Mouse (Mus musculus): ENCODE measurements at regions not wholly inside any gene's neighbourhood (a gene's known extent, or its start where the extent isn't known, plus 50 kb on each side); places are given as distances from the start of the nearest gene placed in this dataset.

GRCm38 (mm10) chr14:68973636-68974101 lies 320.4 kb downstream of the Synb start:
- no peak for DNase-seq (ENCODE audit: low spot score in 2 of 2)

DNA sequence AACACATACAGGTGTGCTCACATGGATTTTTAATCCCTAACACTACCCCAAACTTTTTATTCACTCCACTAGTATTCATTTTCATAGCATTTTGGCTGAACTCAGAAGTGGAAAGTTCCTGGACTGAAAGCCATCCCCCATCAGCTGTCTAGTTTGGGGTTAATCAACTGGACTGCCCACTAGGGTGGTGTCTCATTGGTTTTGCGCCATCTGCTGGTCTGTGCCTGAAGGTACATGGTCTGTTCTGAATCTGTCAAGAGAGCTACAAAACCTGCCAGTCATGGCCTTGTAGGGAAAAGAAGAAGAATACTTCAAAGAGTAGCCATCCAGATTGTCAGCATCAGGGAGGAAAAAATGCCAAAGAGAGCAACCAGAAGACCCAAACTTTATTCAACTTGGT lies 327.3 kb downstream of the Synb start:
- DNase-seq (ENCODE audit: low spot score in 2 of 2), result peak; percentile 44 to 75

DNA sequence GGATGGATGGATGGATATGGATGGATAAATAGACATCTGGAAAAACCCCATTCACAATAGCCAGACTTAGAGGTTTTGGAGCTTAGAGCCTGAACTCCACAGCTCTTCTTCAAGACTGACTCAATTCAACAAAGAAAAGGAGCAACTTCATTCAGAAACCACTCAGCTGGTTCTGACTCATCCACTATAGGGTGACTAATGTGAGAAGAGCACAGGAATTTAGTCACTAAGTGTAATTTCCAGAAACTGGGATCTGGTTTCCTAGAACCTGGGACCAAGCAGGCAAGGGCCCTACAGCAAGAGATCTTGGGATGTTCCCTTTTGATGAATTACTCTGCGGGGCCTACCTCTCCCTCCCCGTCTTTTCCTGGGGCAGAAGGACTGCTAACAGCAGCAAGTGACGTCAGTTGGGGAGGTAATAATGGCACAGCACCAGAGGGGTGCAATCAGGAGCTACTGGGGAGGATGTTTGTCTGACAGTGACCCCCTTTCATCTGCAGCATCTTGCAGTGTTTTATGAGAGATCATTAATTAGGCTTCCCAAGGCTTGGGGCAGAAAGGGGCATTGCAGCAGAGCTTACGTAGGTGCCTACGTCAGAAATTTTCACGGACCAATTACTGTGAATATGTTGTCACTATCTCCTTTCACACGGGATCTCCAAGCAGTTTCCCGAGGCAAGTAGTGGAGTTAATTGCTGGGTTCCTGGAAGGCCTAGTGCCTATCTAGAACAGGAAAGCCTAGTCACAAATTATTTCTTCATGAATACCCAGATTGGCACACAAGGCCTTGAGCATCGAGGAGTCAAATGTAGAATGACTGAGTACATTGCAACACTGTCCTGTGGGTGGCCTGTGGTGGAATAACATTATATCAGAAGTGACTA lies 339.3 kb downstream of the Synb start:
- no peak for DNase-seq (ENCODE audit: low spot score in 2 of 2)

- no peak for DNase-seq (ENCODE audit: low spot score in 2 of 2)
Measured at GRCm38 (mm10) chr14:68945906-68946305, 348.2 kb downstream of the Synb start.

- DNase-seq (ENCODE audit: low spot score in 2 of 2), result no peak
Measured at GRCm38 (mm10) chr14:68945434-68945833, 348.7 kb downstream of the Synb start.

DNA sequence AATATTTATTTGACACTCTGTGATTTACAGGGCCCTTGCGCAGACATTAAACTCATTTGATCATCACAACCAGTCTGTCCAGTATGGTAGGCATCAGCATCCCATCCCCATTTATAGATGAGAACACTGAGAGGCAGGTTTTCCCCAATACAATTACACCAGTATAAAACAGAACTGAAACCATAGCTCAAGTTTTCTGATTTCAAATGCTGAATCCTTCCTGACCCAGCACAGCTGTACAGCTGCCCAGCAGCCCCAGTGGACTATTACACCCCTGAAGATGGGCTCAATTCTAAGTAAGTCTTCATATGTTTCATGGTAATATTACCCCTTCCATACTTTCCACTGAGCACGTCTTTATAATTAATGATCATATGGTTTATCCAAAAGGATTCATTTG lies 352.3 kb downstream of the Synb start:
- no peak for DNase-seq (ENCODE audit: low spot score in 2 of 2)

DNA sequence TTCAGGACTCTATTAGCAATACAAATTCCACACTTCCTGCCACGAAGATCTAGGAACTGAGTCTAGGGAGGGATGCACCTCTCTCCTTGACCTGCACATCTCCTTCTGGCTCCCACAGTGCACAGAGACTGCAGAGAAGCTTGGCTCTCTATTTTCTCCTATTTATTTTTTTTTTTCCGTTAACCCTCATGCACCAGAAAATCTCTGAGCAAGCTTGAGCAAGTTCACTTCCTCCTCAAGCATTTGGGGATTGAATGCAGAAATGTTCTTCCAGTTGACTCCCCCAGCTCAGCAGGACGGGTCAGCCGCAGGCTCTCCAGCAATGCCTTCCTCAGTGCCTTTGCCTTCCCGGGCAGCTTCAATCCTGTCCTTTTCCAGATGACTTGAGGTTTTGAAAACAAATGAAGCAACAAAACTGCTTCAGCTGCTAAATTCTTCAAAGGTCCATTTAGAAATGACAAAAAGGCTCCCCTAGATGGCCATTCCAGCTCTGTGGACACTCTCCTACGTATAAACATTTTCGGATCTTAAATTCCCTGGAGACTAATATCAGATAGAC lies 352.9 kb downstream of the Synb start:
- no peak for DNase-seq (ENCODE audit: low spot score in 2 of 2)

GRCm38 (mm10) chr14:68935303-68935662 lies 358.8 kb downstream of the Synb start:
- no peak for DNase-seq (ENCODE audit: low spot score in 2 of 2)

DNA sequence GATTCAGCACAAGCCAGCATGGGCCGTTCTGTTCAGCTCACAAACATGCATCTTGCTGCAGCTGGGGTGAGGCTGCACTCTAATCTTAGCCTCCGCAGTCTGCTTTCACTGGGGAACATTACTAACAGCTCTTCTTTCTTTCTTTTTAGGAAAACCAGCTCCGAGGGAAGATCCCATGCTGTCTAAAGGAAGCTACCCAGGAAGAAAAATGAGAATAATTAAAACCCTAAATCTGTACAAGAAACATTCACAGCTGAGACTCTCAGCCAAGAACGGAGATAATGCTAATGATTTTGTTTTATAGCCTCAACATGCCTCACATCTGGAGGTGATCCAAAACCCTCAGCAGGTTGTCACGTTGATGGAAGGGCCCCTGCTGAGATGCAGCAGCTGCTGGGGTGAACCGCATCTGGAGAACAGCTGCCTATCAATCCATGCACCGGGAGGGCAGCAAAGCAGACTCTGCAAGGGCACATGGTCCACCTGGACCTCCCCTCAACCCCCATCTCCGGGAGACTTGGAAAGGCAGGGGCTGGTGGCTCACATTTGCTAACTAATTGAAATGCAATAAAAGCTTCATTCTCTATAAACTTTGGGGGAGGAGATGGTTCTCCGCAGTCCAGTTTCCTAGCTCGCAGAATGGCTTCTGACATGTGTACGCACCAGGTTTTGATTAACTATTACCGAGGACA lies 359.3 kb downstream of the Synb start:
- DNase-seq (ENCODE audit: low spot score in 2 of 2), result no peak

GRCm38 (mm10) chr14:68927814-68928213 lies 366.3 kb downstream of the Synb start:
- no peak for DNase-seq (ENCODE audit: low spot score in 2 of 2)

- no peak for DNase-seq (ENCODE audit: low spot score in 2 of 2)
Measured at GRCm38 (mm10) chr14:68923054-68923453, 371.0 kb downstream of the Synb start.

- DNase-seq (ENCODE audit: low spot score in 2 of 2), result no peak
Measured at GRCm38 (mm10) chr14:68922035-68922434, 372.1 kb downstream of the Synb start.

DNA sequence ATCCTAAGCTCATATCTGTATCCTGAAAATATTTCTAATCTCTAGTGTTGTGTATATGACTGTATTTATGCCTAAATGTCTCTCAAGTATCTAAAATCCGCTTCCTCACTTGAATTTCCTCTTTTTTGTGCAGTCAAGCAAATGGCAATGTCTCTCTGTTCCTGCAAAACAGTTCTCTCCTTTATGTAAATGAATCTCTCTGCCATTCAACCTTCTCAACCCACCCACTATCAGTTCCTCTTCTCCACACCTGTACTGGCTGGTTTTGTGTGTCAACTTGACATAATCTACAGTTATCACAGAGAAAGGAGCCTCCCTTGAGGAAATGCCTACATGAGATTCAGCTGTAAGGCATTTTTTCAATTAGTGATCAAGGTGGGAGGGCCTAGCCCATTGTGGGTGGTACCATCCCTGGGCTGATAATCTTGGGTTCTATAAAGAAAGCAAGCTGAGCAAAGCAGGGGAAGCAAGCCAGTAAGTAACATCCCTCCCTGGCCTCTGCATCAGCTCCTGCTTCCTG lies 375.5 kb downstream of the Synb start:
- DNase-seq (ENCODE audit: low spot score in 2 of 2), result no peak

- DNase-seq (ENCODE audit: low spot score in 2 of 2), result no peak
Measured at GRCm38 (mm10) chr14:68899921-68900320, 394.2 kb downstream of the Synb start.

- DNase-seq (ENCODE audit: low spot score in 2 of 2), result no peak
Measured at GRCm38 (mm10) chr14:68877171-68877570, 416.9 kb downstream of the Synb start.

GRCm38 (mm10) chr14:68861071-68861470 lies 433.0 kb downstream of the Synb start:
- DNase-seq (ENCODE audit: low spot score in 2 of 2), result no peak

DNA sequence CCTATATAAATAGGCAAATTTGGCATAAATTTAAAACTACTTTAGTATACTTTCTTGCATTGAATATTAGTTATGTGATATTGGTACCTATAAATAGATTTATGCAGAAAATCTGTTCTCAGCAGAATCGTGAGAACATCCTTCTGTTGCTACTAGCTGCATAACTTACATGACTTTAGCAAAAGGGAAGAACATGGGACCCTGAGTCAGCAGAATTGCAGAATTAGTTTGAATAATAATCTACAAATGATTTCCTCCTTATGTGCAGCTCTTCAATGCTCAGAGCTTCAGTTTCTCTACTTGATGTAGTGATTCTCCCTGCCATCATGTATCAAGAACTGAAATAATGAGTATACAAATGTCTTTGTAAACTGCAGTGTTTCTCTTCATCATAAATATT lies 436.2 kb downstream of the Synb start:
- no peak for DNase-seq (ENCODE audit: low spot score in 2 of 2)

DNA sequence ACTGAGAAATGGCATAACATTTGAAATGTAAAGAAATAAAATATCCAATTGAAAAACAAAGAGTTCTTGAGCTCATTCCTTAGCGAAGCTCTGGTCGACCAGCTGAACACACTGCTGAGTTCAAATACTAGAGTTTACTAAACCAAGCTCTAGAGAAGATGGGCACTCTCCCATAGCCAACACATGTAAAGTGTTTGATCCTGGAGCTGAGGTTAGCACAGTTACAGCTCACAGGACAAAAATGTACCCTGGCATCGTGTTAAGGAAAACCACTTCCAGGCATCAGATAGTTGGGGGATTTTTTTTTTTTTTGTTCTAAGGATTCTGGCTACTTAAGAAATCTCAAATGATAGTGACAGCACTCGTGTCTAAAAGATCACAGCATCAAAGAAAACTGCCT lies 445.6 kb downstream of the Synb start:
- no peak for DNase-seq (ENCODE audit: low spot score in 2 of 2)

DNA sequence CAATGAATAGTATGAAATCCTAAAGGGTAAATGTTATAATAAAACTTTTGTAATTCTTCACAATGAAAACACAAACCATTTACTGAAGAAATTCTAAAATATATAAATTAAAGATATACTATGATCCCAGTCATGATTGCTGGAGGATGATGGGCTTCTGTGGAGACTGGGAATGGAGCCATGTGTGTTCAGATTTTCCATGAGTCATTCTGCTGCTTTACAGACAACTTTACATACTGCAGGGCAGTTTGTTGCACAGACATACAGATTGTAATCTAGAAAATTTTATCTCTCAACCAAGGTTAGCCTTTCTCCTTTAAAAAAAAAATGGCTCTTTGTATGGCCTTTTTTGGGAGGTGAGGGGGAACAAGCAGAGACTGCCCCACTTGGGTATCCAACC lies 446.5 kb downstream of the Synb start:
- no peak for DNase-seq (ENCODE audit: low spot score in 2 of 2)

GRCm38 (mm10) chr14:68820241-68820640 lies 473.9 kb downstream of the Synb start:
- DNase-seq (ENCODE audit: low spot score in 2 of 2), result no peak

DNA sequence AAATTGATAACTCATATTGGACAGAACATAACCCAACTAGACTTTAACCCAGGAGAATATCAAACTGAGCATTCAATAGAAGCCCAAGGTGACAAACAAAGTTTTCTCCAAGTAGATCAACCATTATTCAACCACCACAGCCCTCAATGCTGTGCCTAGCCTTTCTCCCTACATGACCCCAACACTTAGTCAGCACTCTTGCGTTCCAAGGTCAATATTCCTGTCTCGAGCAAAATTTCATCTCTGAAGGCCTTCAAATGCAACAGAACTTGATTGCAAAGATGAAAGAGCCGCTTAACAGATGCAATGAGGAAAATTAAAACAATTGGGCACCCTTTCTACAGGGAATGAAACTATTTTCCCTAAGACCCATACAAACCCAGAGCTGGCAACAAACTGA lies 485.1 kb downstream of the Synb start:
- DNase-seq (ENCODE audit: low spot score in 2 of 2), result no peak

DNA sequence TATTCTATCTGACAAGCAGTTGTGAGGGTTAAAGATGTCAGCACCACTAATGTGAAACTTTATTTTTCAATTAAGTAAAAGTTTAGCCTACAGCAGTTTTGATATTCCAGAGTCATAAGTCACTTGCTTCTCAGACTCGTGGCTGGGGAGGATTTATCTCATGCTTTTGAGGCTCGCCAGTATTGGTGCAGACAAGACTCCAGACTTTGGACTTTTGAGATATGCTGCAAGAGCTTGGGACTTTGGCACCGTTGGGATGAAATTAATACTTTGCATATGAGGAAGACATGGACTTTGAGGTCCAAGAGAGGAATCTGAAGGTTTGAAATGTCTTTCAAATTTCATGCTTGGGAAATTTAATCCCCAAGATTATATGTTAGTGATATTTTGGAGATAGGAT lies 486.2 kb downstream of the Synb start:
- no peak for DNase-seq (ENCODE audit: low spot score in 2 of 2)

- DNase-seq (ENCODE audit: low spot score in 2 of 2), result no peak
Measured at GRCm38 (mm10) chr14:68806646-68807045, 487.5 kb downstream of the Synb start.

All from spleen, postnatal 4 days (tissue).